Mouse (Mus musculus) thymus, postnatal 0 days (tissue): ENCODE results near the gene Prkaa2. TPM values are rescaled to one million over a fixed set of nuclear protein-coding genes. Genes with fewer than 3 reads are reported as not detected.
"Not testable (repeated sequence)": the region's sequence is repeated elsewhere in the genome, so short reads cannot be mapped to it uniquely, and the experiment has no call there.

ENCODE experiments used
- DNase-seq: peaks from one replicate; pipeline ENCODE4 v3.0.0-alpha.2; 2015; ENCODE audit warnings: low spot score
- polyA plus RNA-seq: library from polyadenylated mRNA; unstranded; fragments of >200 nt; fragmentation: Nextera tagmentation; extraction: Ambion mirVana; gene quantifications from 2 replicates; pipeline ENCODE4 v1.2.1, GENCODE M21; 2015

Prkaa2 gene
- polyA plus RNA-seq, 1 experiment from 2014 or later: 0.94 TPM

GRCm38 (mm10) chr4:105031104-105031503 lies 78.6 kb downstream of the Prkaa2 start:
- DNase-seq: no peak

GRCm38 (mm10) chr4:105027278-105027677 lies 82.4 kb downstream of the Prkaa2 start:
- no peak for DNase-seq

GRCm38 (mm10) chr4:105016006-105016613 lies 93.6 kb downstream of the Prkaa2 start:
- no peak for DNase-seq

GRCm38 (mm10) chr4:105015496-105015895 lies 94.2 kb downstream of the Prkaa2 start:
- no peak for DNase-seq

GRCm38 (mm10) chr4:105013718-105014117 lies 96.0 kb downstream of the Prkaa2 start:
- DNase-seq: no peak

GRCm38 (mm10) chr4:105007360-105008018 lies 102.2 kb downstream of the Prkaa2 start:
- DNase-seq: no peak

- DNase-seq: not testable (repeated sequence)
Observed at GRCm38 (mm10) chr4:105004649-105005048, 105.0 kb downstream of the Prkaa2 start.

- no peak for DNase-seq
Observed at GRCm38 (mm10) chr4:105004135-105004534, 105.6 kb downstream of the Prkaa2 start.

GRCm38 (mm10) chr4:105001736-105002135 lies 108.0 kb downstream of the Prkaa2 start:
- no peak for DNase-seq

GRCm38 (mm10) chr4:104999702-105000101 lies 110.0 kb downstream of the Prkaa2 start:
- no peak for DNase-seq

GRCm38 (mm10) chr4:104993140-104993874 lies 116.4 kb downstream of the Prkaa2 start:
- no peak for DNase-seq

- no peak for DNase-seq
Observed at GRCm38 (mm10) chr4:104992271-104992670, 117.4 kb downstream of the Prkaa2 start.

GRCm38 (mm10) chr4:104990686-104991085 lies 119.0 kb downstream of the Prkaa2 start:
- DNase-seq: no peak

GRCm38 (mm10) chr4:104990016-104990415 lies 119.7 kb downstream of the Prkaa2 start:
- DNase-seq: no peak

- no peak for DNase-seq
Observed at GRCm38 (mm10) chr4:104988709-104989108, 121.0 kb downstream of the Prkaa2 start.

- DNase-seq: no peak
Observed at GRCm38 (mm10) chr4:104988102-104988501, 121.6 kb downstream of the Prkaa2 start.

- DNase-seq: no peak
Observed at GRCm38 (mm10) chr4:104987631-104988030, 122.1 kb downstream of the Prkaa2 start.

GRCm38 (mm10) chr4:104985960-104986632 lies 123.6 kb downstream of the Prkaa2 start:
- no peak for DNase-seq
